Mouse (Mus musculus): ENCODE data around the gene Rab30. TPM values are rescaled to one million over a fixed set of nuclear protein-coding genes. Genes with fewer than 3 reads are reported as not detected.

The Rab30 gene
- polyA plus RNA-seq, 1 experiment from 2014 or later = 22.3 TPM

DNA sequence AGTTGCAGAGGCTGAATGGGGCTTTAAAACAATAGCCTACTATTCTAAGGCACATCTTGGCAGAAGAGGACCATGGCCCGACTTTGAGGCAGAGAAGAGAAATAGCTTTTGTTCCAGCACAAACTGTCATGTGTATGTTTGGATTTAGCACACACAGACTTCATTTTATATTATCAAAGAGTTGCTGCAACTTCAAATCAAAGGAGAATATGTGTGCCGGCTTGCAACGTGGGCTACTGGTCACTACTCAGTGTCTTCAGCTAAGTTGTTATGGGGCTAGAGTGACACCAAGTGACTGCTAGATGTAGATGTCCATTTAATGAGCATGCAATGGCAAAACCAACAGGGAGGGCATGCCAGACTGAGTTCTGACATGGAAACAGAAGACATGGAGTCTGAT is 86.6 kb downstream of the Rab30 start:
- no peak overlapping the region for H3K9ac ChIP-seq
- H3K4me3 ChIP-seq = no peak overlapping the region
- WGBS = 55% methylated on average over 3 of the region's 3 CpGs
- H3K4me1 ChIP-seq = no peaks in the 10 kb centered on the region
- H3K27me3 ChIP-seq (replicated peaks) = no peaks in the 10 kb centered on the region
- H3K36me3 ChIP-seq = peaks cover 5% of the 10 kb centered on the region
- no peak overlapping the region for H3K4me2 ChIP-seq (replicated peaks)
- H3K9me3 ChIP-seq = no peaks in the 10 kb centered on the region
- ATAC-seq (ENCODE audit: low FRiP score, low read depth) = no peak
- no peak overlapping the region for H3K27ac ChIP-seq

DNA sequence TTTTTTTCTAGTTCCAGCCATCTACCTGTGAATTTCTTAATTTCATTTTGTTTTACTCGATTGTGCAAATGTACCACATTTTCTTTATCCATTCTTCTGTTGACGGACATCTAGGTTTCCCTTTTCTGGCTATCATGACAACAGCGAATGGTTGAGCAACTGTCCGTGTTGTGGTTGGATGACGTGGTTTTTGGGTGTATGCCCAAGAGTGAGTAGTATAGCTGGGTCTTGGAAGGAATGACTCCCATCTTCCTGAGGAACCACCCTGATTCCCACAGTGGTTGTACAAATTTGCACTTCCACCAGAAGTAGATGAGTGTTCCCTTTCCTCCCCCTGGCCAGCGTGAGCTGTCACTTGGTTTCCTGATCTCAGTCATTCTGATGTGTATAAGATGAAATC is 91.0 kb downstream of the Rab30 start:
- no peak overlapping the region for H3K4me3 ChIP-seq
- H3K27ac ChIP-seq = no peak overlapping the region
- peaks cover 13% of the 10 kb centered on the region for H3K36me3 ChIP-seq
- no peak overlapping the region for H3K4me2 ChIP-seq (replicated peaks)
- ATAC-seq (ENCODE audit: low FRiP score, low read depth) = no peak
- no peak overlapping the region for H3K9ac ChIP-seq
- WGBS = 92% methylated on average over 6 of the region's 6 CpGs
- H3K27me3 ChIP-seq (replicated peaks) = no peaks in the 10 kb centered on the region
- no peaks in the 10 kb centered on the region for H3K9me3 ChIP-seq
- no peaks in the 10 kb centered on the region for H3K4me1 ChIP-seq

DNA sequence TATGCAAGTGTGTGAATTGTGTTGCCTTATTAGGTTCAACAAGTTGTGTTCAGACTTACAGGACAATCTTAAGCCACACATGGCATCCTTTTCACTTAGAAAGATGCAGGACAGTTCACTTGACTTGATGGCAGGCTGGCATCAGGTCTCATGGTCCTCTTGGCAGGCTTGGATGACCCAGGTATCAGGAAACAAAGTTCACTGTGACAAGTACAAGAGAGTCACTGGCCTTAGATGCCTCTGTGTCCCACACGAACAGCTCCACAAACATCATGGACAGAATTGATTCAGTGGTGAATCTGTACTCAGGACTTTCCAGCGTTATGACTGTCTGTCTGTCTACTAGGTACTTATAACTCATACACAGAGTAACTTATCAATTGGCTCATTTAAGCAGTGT is 93.0 kb downstream of the Rab30 start:
- Histone ChIP-seq H3K4me1 (no peaks in the 10 kb centered on the region), H3K4me2 (replicated peaks) (no peak overlapping the region), H3K36me3 (peaks cover 13% of the 10 kb centered on the region), H3K9ac (no peak overlapping the region), H3K27ac (no peak overlapping the region), H3K9me3 (no peaks in the 10 kb centered on the region), H3K4me3 (no peak overlapping the region), H3K27me3 (replicated peaks) (no peaks in the 10 kb centered on the region)
- 88% methylated on average over 2 of the region's 2 CpGs for WGBS
- ATAC-seq (ENCODE audit: low FRiP score, low read depth) = no peak

DNA sequence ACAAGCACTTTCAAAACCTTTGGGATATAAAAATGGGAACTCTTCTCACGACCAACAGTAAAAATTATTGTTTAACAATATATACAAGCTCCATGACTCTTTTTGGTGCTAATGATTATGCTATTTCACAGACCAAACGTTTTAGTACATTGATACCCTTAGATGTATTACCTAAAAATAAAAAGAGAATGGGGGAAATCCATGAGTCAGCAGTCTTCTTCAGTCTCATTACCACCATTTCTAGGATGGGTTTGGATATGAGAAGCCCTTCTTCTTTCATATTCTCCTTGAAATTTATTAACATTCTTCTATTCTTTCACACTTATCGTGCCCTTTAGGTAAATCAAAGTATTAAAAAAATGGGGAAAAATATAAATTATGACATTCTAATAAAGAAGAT is 95.0 kb downstream of the Rab30 start:
- no peak overlapping the region for H3K4me3 ChIP-seq
- no peaks in the 10 kb centered on the region for H3K4me1 ChIP-seq
- no peak for ATAC-seq (ENCODE audit: low FRiP score, low read depth)
- H3K27me3 ChIP-seq (replicated peaks) = no peaks in the 10 kb centered on the region
- H3K9me3 ChIP-seq = no peaks in the 10 kb centered on the region
- no peak overlapping the region for H3K4me2 ChIP-seq (replicated peaks)
- no peak overlapping the region for H3K27ac ChIP-seq
- peaks cover 13% of the 10 kb centered on the region for H3K36me3 ChIP-seq
- WGBS = 87% methylated on average over 3 of the region's 3 CpGs
- no peak overlapping the region for H3K9ac ChIP-seq

DNA sequence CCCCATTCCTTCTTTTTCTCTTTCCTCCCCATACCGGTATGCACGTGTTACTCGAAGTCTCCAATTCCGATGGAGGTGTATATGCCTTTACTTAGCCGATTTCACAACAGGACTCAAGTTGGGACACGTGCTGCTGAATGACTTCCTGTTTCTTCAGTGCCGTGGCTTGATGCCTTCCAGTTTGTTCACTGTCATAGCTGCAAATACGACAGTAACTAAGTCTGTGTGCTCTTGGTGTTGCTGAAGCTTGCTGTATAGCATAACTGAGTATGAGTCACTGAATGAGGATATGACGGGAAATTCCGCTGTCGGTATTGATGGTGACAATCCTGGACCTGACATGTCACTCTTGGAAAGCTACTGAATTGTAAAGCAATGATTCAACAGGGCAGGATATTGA is 95.8 kb downstream of the Rab30 start:
- no peak overlapping the region for H3K4me2 ChIP-seq (replicated peaks)
- no peak overlapping the region for H3K4me3 ChIP-seq
- H3K36me3 ChIP-seq = peaks cover 13% of the 10 kb centered on the region
- H3K27ac ChIP-seq = no peak overlapping the region
- 89% methylated on average over 11 of the region's 11 CpGs for WGBS
- H3K9ac ChIP-seq = no peak overlapping the region
- ATAC-seq (ENCODE audit: low FRiP score, low read depth) = no peak
- no peaks in the 10 kb centered on the region for H3K9me3 ChIP-seq
- no peaks in the 10 kb centered on the region for H3K27me3 ChIP-seq (replicated peaks)
- H3K4me1 ChIP-seq = no peaks in the 10 kb centered on the region

DNA sequence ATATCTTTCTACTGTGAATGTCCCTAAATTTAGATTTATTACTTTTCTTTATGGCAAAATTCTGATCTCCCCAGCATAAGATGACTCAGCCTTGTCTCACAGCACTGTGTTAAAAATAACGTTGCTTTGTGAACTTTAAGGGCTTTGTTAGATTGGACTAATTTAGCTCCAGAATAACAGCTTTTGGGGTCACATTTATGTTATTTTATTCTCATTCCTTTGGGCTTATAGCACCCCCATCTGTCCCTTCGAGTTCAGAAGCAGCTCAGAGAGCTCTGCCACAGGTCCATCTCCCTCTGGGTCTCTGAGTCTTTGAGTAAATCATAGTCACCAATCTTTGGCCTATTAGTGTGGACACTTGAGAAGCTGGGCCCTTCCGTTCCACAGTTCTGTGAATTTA is 96.5 kb downstream of the Rab30 start:
- Histone ChIP-seq H3K27me3 (replicated peaks) (no peaks in the 10 kb centered on the region), H3K4me2 (replicated peaks) (no peak overlapping the region), H3K4me1 (no peaks in the 10 kb centered on the region), H3K4me3 (no peak overlapping the region), H3K9me3 (no peaks in the 10 kb centered on the region), H3K27ac (no peak overlapping the region), H3K9ac (no peak overlapping the region), H3K36me3 (peaks cover 8% of the 10 kb centered on the region)
- WGBS = 69% methylated on average over 3 of the region's 3 CpGs
- no peak for ATAC-seq (ENCODE audit: low FRiP score, low read depth)

DNA sequence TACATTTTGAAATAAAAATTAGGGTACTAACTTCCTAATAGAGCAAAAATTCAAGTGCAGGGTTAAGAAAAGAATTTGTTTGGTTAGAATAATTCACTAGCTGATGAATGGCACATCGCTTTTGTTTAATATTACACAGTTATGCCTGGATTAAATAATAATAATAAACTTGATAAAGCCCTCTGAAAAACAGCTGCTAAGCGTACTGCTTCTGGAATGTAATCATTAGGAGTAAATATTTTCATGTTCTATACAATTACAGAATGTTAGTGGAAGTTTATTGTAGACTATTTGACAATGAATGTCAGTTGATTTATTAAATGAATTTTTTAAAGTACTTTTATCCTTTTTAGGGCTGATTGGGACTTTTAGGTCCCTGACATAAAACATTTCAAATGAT is 100.9 kb downstream of the Rab30 start:
- no peaks in the 10 kb centered on the region for H3K27me3 ChIP-seq (replicated peaks)
- H3K4me3 ChIP-seq = no peak overlapping the region
- no peaks in the 10 kb centered on the region for H3K4me1 ChIP-seq
- no peak for ATAC-seq (ENCODE audit: low FRiP score, low read depth)
- WGBS = 86% methylated on average over 2 of the region's 2 CpGs
- H3K4me2 ChIP-seq (replicated peaks) = no peak overlapping the region
- H3K9ac ChIP-seq = no peak overlapping the region
- H3K36me3 ChIP-seq = no peaks in the 10 kb centered on the region
- H3K9me3 ChIP-seq = no peaks in the 10 kb centered on the region
- H3K27ac ChIP-seq = no peak overlapping the region

DNA sequence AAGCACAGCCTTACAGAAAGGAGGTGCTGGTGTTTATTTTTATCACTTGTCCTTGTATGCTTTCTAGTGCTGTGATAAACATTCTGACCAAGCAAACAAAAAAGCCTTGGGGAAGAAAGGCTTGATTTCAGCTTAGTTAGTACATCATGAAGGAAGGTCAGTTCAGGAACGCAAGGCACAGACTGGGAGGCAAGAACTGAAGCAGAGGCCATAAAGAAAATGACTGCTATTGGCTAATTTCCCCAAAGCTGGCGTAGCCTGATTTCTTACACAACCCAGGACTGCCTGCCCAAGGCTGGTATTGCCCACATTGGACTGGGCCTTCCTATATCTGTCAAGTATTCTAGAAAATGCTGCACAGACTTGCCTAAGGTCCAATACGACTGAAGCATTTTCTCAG is 106.8 kb downstream of the Rab30 start:
- no peaks in the 10 kb centered on the region for H3K27me3 ChIP-seq (replicated peaks)
- H3K4me2 ChIP-seq (replicated peaks) = no peak overlapping the region
- ATAC-seq (ENCODE audit: low FRiP score, low read depth) = no peak
- WGBS = 78% methylated on average over 3 of the region's 3 CpGs
- H3K9ac ChIP-seq = no peak overlapping the region
- H3K9me3 ChIP-seq = no peaks in the 10 kb centered on the region
- H3K27ac ChIP-seq = no peak overlapping the region
- no peak overlapping the region for H3K4me3 ChIP-seq
- H3K4me1 ChIP-seq = no peaks in the 10 kb centered on the region
- H3K36me3 ChIP-seq = no peaks in the 10 kb centered on the region

DNA sequence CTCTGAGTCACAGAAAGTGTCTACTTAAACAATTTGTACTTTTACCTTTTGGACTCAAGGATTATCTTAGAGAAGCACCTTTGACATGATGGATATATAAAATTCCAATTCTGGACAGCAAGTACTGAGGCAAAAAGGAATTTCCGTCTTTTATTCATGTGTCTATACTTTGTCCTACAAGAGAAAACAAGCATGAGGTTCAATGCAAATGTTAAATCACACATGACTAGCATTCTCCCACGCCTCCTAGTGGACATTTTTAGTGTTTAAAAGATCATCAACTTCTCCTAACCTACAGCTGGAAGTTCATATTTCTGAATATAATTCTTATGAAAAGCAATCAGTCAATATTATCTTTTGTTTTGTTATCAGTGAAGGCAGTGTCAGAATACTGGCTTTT is 125.1 kb downstream of the Rab30 start:
- Histone ChIP-seq H3K9ac (no peak overlapping the region), H3K4me3 (no peak overlapping the region), H3K4me2 (replicated peaks) (no peak overlapping the region), H3K27me3 (replicated peaks) (no peaks in the 10 kb centered on the region), H3K4me1 (no peaks in the 10 kb centered on the region), H3K27ac (no peak overlapping the region), H3K9me3 (no peaks in the 10 kb centered on the region), H3K36me3 (no peaks in the 10 kb centered on the region)
- 42% methylated on average over 2 of the region's 2 CpGs for WGBS
- no peak for ATAC-seq (ENCODE audit: low FRiP score, low read depth)

DNA sequence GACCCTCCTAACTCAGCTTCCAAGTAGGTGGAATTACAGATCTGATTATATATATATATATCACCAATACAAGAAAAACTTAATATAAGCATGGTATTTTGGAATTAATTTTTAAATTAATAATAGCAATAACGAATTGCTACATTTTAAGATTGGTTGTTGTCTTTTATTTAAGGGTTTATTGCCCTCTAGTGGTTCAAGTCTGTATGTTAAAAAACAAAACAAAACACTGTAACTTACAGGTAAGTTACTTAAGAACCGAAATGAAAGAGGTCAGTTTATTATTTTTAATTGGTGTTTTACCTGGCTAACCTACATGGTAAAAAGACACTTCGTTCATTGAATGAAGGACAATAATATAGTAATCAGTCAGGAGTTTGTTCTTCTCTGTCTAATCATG is 128.8 kb downstream of the Rab30 start:
- no peak for ATAC-seq (ENCODE audit: low FRiP score, low read depth)
- no peak overlapping the region for H3K9ac ChIP-seq
- H3K9me3 ChIP-seq = no peaks in the 10 kb centered on the region
- peaks cover 5% of the 10 kb centered on the region for H3K4me1 ChIP-seq
- no peak overlapping the region for H3K27ac ChIP-seq
- WGBS = 87% methylated on average over 3 of the region's 3 CpGs
- no peak overlapping the region for H3K4me3 ChIP-seq
- H3K4me2 ChIP-seq (replicated peaks) = no peak overlapping the region
- no peaks in the 10 kb centered on the region for H3K27me3 ChIP-seq (replicated peaks)
- H3K36me3 ChIP-seq = no peaks in the 10 kb centered on the region

DNA sequence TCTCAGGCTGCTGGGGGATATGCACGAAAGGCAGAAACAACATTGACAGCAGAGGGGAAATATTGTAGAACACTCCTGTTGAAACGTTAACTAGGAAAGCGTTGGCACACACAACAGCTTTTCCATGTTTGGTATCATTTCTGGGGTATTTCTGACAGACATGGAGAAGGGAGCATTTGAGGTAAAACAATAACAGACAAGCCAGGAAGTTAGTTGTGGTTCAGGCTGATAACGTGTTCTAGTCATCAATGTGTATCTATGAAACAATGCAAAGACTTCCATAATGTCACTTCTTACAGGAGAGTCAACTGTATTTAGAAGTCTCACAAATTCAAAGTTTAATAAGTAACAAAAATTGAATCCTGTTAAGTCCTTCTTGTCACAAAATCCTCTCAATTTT is 130.2 kb downstream of the Rab30 start:
- H3K27ac ChIP-seq = no peak overlapping the region
- no peaks in the 10 kb centered on the region for H3K27me3 ChIP-seq (replicated peaks)
- no peak overlapping the region for H3K9ac ChIP-seq
- 92% methylated on average over 4 of the region's 4 CpGs for WGBS
- H3K4me1 ChIP-seq = peaks cover 11% of the 10 kb centered on the region
- H3K9me3 ChIP-seq = no peaks in the 10 kb centered on the region
- no peak overlapping the region for H3K4me3 ChIP-seq
- no peaks in the 10 kb centered on the region for H3K36me3 ChIP-seq
- ATAC-seq (ENCODE audit: low FRiP score, low read depth) = no peak
- H3K4me2 ChIP-seq (replicated peaks) = no peak overlapping the region

DNA sequence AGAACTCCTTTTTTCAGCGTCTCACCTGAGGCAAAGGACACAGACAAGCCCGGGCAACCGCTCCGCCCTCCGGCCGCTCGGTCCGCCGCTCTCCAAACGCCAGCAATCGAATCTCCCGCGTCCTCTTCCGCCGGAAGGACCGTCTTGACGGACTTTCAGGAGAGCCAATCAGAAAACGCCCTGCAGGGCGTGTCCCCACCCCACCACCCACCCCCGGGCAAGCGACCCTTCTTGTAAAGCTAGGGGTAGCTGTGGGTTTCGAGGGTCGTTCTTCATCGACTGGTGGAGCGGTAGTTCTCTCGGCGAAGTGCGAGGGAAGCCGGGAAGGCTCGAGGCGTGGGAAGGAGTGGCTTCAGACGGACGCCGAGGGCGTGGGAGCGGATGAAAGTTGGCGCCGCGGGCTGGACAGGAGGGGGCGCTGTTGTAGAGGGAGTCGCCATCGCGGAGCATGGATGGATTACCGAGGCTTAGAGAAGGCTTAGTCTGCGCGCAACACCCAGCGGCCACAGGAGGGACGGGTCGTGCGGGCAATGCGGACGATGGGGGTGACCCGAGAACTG is 132.8 kb downstream of the Rab30 start, which contains the start of the genes Ddias and Prcp:
Ddias (minus strand) TSS at position 132 of the 560 bp plus-strand sequence.
Prcp (plus strand) TSS at position 355 of the 560 bp plus-strand sequence.
- Histone ChIP-seq H3K27me3 (replicated peaks) (no peaks in the 10 kb centered on the region), H3K9ac (peak within 1 kb of the TSS; percentile 71), H3K36me3 (no peaks in the 10 kb centered on the region), H3K4me3 (peak within 1 kb of the TSS; percentile 59), H3K4me2 (replicated peaks) (peak within 1 kb of the TSS; percentile 78), H3K9me3 (no peaks in the 10 kb centered on the region), H3K4me1 (peaks cover 15% of the 10 kb centered on the region), H3K27ac (peak within 1 kb of the TSS; percentile 94)
- peak; percentile 94 for ATAC-seq (ENCODE audit: low FRiP score, low read depth)
- WGBS = under 1% methylated on average over 53 of the region's 53 CpGs

DNA sequence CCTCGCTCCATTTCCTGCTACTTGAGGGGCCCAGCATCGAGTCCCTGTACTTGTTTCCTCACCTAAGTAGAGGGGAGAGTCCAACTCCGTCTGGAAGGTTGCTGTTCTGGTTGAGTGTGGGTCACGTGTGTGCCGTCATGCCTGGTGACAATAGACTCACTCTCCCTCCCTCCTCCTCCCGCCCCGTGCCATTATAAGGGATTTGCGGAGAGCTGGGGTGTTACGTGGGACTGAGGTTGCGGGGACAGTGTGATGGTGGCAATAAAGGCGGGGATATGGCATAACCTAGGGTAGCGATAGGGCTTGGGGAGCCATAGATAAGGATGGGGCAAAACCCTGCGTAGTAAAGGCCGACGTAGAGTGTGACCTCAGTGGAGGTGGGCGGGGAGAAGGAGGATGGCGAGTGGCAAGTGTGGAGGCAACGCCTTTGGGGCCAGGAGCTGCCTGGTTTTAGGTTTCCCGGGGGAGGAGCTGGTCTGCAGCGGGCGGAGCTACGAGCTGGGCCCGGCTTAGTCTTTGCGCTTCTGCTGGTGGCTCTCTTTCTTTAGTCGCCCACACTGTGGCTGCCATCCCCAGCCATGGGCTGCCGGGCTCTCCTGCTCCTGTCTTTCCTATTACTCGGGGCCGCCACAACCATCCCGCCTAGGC is 133.5 kb downstream of the Rab30 start:
- H3K9me3 ChIP-seq = no peaks in the 10 kb centered on the region
- H3K4me1 ChIP-seq = peaks cover 15% of the 10 kb centered on the region
- H3K27me3 ChIP-seq (replicated peaks) = no peaks in the 10 kb centered on the region
- H3K4me3 ChIP-seq = peak overlapping the region; percentile 59
- peak overlapping the region; percentile 94 for H3K27ac ChIP-seq
- whole genome bisulfite sequencing = under 1% methylated on average over 29 of the region's 29 CpGs
- H3K36me3 ChIP-seq = no peaks in the 10 kb centered on the region
- H3K9ac ChIP-seq = peak overlapping the region; percentile 71
- ATAC-seq (ENCODE audit: low FRiP score, low read depth) = peak; percentile 90
- peak overlapping the region; percentile 78 for H3K4me2 ChIP-seq (replicated peaks)

Measured in neural tube, embryonic 12.5 days (tissue).